Mouse (Mus musculus) bone marrow, adult 2 months (tissue): ENCODE data around the gene Perm1.

Experiments used
- CTCF ChIP-seq: fragments of 200-500 bp; IDR thresholded peaks from 2 replicates; pipeline ENCODE4 v1.5.1; 2011; ENCODE audit warnings: low read length, control low read depth; ENCODE audit not compliant: control insufficient read depth, insufficient read depth
- POLR2A ChIP-seq: fragments of 200-500 bp; IDR thresholded peaks from 2 replicates; pipeline ENCODE4 v1.6.1; 2011; ENCODE audit warnings: low read depth, mild to moderate bottlenecking, control low read depth, low read length, borderline replicate concordance; ENCODE audit not compliant: control insufficient read depth

- TF ChIP-seq POLR2A (peak; percentile 22; the same call in 1 of the 2 replicates), CTCF (no peak)
These were observed 21.2 kb downstream of the Perm1 start for GRCm38 (mm10) chr4:156236651-156237447.
